Mouse (Mus musculus) forebrain, embryonic 14.5 days (tissue): Measurements from ENCODE around the gene Hspbap1. TPM values are rescaled to one million over a fixed set of nuclear protein-coding genes. Genes with fewer than 3 reads are reported as not detected.
A peak's percentile ranks its signal among the peaks of the same experiment; 100 is the strongest.

ENCODE experiments used
- ATAC-seq: fragments of 200-750 bp; cut with Nextera tagmentation; 2 replicates; pipeline ENCODE4 v1.8.0; 2017; ENCODE audit warnings: mild to moderate bottlenecking, moderate library complexity
- DNase-seq: peaks from one replicate; pipeline ENCODE4 v3.0.0-alpha.2; 2015; ENCODE audit warnings: low spot score
- H3K27ac ChIP-seq: fragments of 300-500 bp; sonication (generic); 2 replicates; pipeline ENCODE4 v1.5.1; 2014; ENCODE audit warnings: low read depth, mild to moderate bottlenecking, control low read depth, low read length, moderate library complexity
- H3K27me3 ChIP-seq: fragments of 300-500 bp; sonication (generic); replicated peaks from 2 replicates; pipeline ENCODE4 v1.6.1; 2014; ENCODE audit warnings: low read length, control low read depth, mixed read lengths; ENCODE audit not compliant: control insufficient read depth, insufficient read depth
- H3K36me3 ChIP-seq: fragments of 300-500 bp; sonication (generic); 2 replicates; pipeline ENCODE4 v1.6.1; 2014; ENCODE audit warnings: low read length, control low read depth; ENCODE audit not compliant: control insufficient read depth, insufficient read depth
- H3K4me1 ChIP-seq: fragments of 300-500 bp; sonication (generic); 2 replicates; pipeline ENCODE4 v1.6.1; 2014; ENCODE audit warnings: antibody characterized with exemption, low read length, control low read depth; ENCODE audit not compliant: control insufficient read depth, insufficient read depth
- H3K4me2 ChIP-seq: fragments of 300-500 bp; sonication (generic); 2 replicates; pipeline ENCODE4 v1.6.1; 2014; ENCODE audit warnings: mild to moderate bottlenecking, control low read depth, low read length
- H3K4me3 ChIP-seq: fragments of 300-500 bp; sonication (generic); 2 replicates; pipeline ENCODE4 v1.5.1; 2014; ENCODE audit warnings: low read depth, low read length, control low read depth
- H3K9ac ChIP-seq: fragments of 300-500 bp; sonication (generic); 2 replicates; pipeline ENCODE4 v1.6.1; 2014; ENCODE audit warnings: mild to moderate bottlenecking, low read length, control low read depth, moderate library complexity
- H3K9me3 ChIP-seq: fragments of 300-500 bp; sonication (generic); replicated peaks from 2 replicates; pipeline ENCODE4 v1.6.1; 2016; ENCODE audit warnings: low read length, control low read depth, mixed read lengths; ENCODE audit not compliant: control insufficient read depth
- WGBS: fragments of 180-500 bp; shearing (Covaris S2); extraction: QIAGEN DNeasy Blood & Tissue Kit; methylation state at CpG from one replicate; pipeline ENCODE4 v1.1.7; 2014; 5-methylcytosine and 5-hydroxymethylcytosine counted together
- polyA plus RNA-seq: library from polyadenylated mRNA; unstranded; fragments of >200 nt; fragmentation: Nextera tagmentation; extraction: Ambion mirVana; gene quantifications from 2 replicates; pipeline ENCODE4 v1.2.1, GENCODE M21; 2014

Hspbap1 gene
- polyA plus RNA-seq, result 24.7 and 24.9 TPM in 2 replicates

DNA sequence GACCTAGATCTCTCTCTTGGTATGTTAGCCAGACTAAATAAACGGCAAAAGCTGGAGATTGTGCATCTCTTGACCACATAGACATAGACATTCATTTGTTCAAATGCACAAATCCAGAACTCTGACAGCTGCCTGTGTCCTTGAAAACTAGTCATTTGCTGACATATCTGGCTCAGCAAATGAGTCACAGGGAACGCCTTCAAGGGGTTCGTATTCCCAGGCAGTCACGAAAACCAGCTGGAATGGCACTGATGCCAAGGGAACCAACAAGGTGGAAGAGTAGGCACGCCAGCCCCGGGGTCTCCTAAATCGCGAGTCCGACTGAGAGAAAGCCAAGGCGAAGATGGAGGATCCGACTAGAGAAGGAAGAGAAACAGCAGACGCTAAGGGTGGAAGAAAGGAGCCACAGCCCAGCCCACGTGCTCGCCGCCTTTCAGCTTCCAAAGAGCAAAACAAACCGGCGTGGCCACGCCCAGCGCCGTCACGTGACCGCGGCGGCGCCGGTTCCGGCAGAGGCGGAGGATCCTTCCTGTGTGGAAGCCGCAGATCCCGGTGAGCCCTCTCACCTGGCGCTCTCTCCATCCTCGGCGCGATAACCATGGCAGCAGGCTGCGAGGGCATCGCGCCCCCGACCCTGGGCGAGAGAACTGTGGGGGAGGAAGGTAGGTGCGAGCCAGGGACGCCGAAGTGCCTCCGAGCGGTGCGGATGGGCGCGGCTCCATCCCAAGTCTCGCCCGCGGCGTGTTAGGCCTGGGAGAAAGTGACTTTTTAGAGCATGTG lies at the start of gene Hspbap1:
Gene Hspbap1, plus strand, starts transcription at position 498 of the 780 bp plus-strand sequence.
- Histone ChIP-seq H3K36me3 (no peaks in the 10 kb centered on the region), H3K9me3 (no peaks in the 10 kb centered on the region), H3K27ac (peak within 1 kb of the TSS; percentile 75; the same call in 1 of the 2 replicates), H3K4me2 (peak within 1 kb of the TSS; percentile 95), H3K9ac (peak within 1 kb of the TSS; percentile 95), H3K4me3 (peak within 1 kb of the TSS; percentile 87), H3K4me1 (peaks cover 24% of the 10 kb centered on the region), H3K27me3 (no peaks in the 10 kb centered on the region)
- peak; percentile 87 for ATAC-seq
- DNase-seq, result peak; percentile 93
- WGBS, result under 1% methylated on average over 51 of the region's 51 CpGs

DNA sequence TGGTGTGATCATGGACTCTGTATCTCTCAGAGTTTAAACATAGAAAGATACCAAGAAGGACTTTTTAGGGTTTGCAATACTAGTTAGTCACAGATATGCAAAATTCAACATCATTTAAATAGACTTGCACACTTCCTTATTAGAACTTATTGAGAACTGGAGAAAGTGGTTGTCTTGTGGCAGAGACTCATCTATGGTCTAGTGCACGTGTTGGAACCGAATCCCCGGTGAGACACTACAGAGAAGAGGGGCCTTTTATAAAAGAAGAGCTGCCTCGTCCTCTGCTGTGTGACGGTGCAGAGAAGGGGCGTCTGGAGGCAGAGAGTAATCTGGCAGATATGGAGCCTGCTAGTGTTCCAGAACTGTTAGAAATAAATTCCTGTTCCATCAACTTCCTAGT lies 45.6 kb upstream of the Hspbap1 start:
- no peak overlapping the region for H3K4me3 ChIP-seq
- H3K4me1 ChIP-seq, result peaks cover 7% of the 10 kb centered on the region; the same call in 1 of the 2 replicates
- peaks cover 8% of the 10 kb centered on the region; the same call in 1 of the 2 replicates for H3K36me3 ChIP-seq
- 81% methylated on average over 6 of the region's 6 CpGs for WGBS
- no peak overlapping the region for H3K27ac ChIP-seq
- H3K27me3 ChIP-seq, result no peaks in the 10 kb centered on the region
- ATAC-seq, result no peak
- H3K9ac ChIP-seq, result no peak overlapping the region
- DNase-seq, result no peak
- no peak overlapping the region for H3K4me2 ChIP-seq
- no peaks in the 10 kb centered on the region for H3K9me3 ChIP-seq

DNA sequence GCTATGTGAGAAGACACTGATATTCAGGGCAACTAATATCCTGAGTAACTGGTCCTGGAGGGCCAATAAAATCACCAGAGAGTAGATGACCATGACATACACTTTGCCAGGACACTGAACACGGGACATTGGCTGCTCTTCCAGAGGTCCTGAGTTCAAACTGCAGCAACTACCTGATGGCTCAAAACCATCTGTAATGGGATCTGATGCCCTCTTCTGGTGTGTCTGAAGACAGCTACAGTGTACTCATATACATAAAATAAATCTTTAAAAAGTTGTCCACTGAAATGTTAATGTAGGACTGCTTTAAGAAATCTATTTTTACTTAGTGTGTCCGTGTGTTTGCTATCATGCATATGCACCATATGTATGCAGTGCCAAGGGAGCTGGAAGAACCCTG lies 43.6 kb upstream of the Hspbap1 start:
- no peaks in the 10 kb centered on the region for H3K27me3 ChIP-seq
- H3K4me2 ChIP-seq, result no peak overlapping the region
- H3K36me3 ChIP-seq, result peaks cover 8% of the 10 kb centered on the region; the same call in 1 of the 2 replicates
- no peak overlapping the region for H3K4me3 ChIP-seq
- peaks cover 7% of the 10 kb centered on the region; the same call in 1 of the 2 replicates for H3K4me1 ChIP-seq
- H3K27ac ChIP-seq, result no peak overlapping the region
- H3K9me3 ChIP-seq, result no peaks in the 10 kb centered on the region
- no peak overlapping the region for H3K9ac ChIP-seq
- DNase-seq (no peak), ATAC-seq (no peak)
- WGBS, result 80% methylated on average over 2 of the region's 2 CpGs

DNA sequence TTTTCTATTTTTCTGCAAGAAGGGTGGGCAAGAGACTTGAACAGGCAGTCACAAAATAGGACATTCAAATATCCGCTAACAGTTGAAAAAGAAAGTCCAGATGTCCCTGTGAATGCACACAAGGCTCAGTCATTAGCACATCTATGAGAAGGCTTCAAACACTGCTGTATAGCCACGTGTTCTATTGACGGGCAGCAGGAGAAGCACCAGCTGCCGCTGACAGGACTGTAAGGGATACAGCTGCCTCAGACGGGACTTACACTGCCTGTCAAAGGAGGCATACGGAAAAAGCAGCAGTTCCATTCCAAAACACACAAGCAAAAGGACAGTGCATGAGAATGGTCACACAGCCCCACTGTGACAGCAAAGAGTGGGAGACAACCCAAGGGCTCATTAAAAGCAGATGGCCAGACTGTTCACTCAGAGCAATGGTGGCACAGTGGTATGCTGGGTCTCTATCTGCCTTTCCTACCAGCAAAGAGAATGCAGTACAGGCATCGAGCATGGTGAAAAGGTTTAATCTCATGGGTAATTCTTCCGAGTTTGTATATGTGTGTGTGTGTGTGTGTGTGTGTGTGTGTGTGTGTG lies 40.9 kb upstream of the Hspbap1 start:
- no peaks in the 10 kb centered on the region for H3K27me3 ChIP-seq
- ATAC-seq (peak; percentile 98), DNase-seq (peak; percentile 85)
- no peak overlapping the region for H3K4me2 ChIP-seq
- H3K9ac ChIP-seq, result no peak overlapping the region
- peaks cover 7% of the 10 kb centered on the region; the same call in 1 of the 2 replicates for H3K4me1 ChIP-seq
- WGBS, result 21% methylated on average over 8 of the region's 8 CpGs
- peaks cover 14% of the 10 kb centered on the region; the same call in 1 of the 2 replicates for H3K36me3 ChIP-seq
- H3K9me3 ChIP-seq, result no peaks in the 10 kb centered on the region
- no peak overlapping the region for H3K4me3 ChIP-seq
- peak overlapping the region; percentile 72; the same call in 1 of the 2 replicates for H3K27ac ChIP-seq

DNA sequence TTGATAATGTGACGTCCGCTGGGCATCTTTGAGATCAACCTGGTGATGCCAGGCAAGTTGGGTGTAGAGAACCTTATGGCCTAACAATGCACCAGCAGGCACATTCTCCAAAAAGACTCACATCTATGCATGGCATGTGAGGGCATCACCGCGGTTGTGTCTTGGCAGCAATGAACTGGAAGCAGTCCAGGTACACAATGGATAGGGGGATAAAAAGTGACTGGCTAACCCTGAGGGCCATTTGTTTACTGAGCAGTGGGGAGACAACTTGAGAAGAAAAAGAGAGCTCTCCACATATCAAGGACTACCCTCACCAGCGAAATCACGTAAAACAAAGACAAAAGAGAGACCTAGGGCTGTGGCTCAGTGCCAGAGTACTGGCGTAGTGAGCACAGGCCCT lies 38.1 kb upstream of the Hspbap1 start:
- DNase-seq, result peak; percentile 28
- ATAC-seq, result no peak
- peaks cover 7% of the 10 kb centered on the region; the same call in 1 of the 2 replicates for H3K4me1 ChIP-seq
- H3K9me3 ChIP-seq, result no peaks in the 10 kb centered on the region
- H3K27me3 ChIP-seq, result no peaks in the 10 kb centered on the region
- no peak overlapping the region for H3K9ac ChIP-seq
- H3K27ac ChIP-seq, result no peak overlapping the region
- H3K36me3 ChIP-seq, result peaks cover 6% of the 10 kb centered on the region
- no peak overlapping the region for H3K4me2 ChIP-seq
- WGBS, result 47% methylated on average over 7 of the region's 7 CpGs
- no peak overlapping the region for H3K4me3 ChIP-seq

DNA sequence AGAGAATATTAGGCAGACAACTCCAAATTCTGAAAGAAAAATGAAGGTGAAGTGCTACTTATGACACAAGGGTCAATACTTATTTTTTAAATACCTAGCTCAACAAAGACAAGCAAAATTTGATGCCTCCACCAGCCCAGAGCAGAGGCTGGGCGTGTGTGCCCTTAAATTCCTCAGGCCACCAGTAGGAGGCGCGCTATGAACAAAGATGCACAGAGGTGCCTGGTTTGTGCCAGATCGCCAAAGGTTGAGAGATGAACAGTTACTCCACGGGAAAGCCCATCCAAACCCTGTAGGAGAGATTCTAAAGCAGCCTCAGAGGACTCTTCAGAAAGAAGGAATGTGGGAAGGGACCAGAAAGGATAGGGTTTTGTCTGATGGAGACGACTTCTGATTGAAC lies 36.1 kb upstream of the Hspbap1 start:
- no peak overlapping the region for H3K4me2 ChIP-seq
- no peaks in the 10 kb centered on the region for H3K27me3 ChIP-seq
- WGBS, result 15% methylated on average over 6 of the region's 6 CpGs

DNA sequence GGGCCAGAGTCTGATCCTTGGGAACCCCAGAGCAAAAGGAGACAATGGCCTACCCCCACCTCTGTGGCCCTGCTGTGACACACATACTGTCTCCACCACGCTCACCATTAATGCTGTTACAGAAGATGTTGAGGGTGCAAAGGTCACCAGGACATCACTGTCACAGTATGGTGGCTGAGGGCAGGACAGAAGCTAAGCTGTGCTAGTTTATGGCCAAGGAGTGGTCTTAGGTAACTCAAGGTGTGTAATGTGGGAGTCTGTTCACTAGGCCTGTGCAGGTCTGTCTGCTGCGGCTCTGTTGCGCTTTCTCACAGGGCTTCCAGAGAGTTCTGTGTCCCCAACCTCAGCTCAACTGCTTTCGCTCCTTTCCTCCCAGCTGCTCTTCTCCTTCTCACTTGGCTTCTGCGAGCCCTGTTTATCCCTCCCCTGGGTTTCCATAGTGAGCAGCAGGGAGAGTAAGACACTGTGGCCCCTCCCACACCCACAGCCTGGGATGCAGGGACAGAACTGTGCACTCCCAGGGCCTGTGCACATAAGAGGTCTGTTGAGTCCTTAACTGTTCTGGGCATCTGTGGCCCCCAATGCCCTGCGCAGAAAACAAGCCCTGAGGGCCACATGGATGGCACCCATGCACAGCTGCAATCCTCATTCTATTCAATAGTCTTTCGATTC lies 31.9 kb upstream of the Hspbap1 start:
- H3K27me3 ChIP-seq, result no peaks in the 10 kb centered on the region
- H3K27ac ChIP-seq, result no peak overlapping the region
- H3K9ac ChIP-seq, result no peak overlapping the region
- H3K4me3 ChIP-seq, result no peak overlapping the region
- no peak for DNase-seq
- 0 out of 2 replicates have a peak, but pooled peaks cover 3% of the 10 kb centered on the region for H3K4me1 ChIP-seq
- no peaks in the 10 kb centered on the region; the same call in 1 of the 2 replicates for H3K36me3 ChIP-seq
- no peak overlapping the region for H3K4me2 ChIP-seq
- H3K9me3 ChIP-seq, result no peaks in the 10 kb centered on the region
- ATAC-seq, result no peak
- 67% methylated on average over 7 of the region's 7 CpGs for WGBS

More for the DNA sequence above, 36.1 kb upstream of the Hspbap1 start:
- Histone ChIP-seq H3K4me3 (no peak overlapping the region), H3K27ac (no peak overlapping the region), H3K9ac (no peak overlapping the region), H3K4me1 (no peaks in the 10 kb centered on the region), H3K9me3 (no peaks in the 10 kb centered on the region), H3K36me3 (peaks cover 6% of the 10 kb centered on the region)
- DNase-seq (peak; percentile 66), ATAC-seq (no peak)

DNA sequence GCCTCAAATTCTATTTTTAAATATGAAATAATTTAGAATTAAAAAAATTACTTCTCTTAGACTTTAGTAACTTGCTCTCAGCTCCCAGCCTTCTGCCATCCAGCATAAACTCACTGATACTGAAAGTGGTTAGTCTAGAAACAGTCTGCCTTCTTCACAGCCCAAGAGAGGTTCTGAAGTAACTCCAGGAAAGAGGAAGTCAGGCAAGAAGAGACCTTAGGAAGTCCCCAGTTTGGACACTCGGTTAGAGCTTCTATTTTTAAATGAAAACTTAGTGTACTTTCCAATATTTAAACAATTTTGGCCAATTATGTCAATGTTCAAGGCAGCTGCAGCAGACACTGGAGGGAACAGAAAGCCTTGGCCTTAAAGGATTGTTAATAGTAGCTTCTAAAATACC lies 30.6 kb upstream of the Hspbap1 start:
- Histone ChIP-seq H3K4me2 (no peak overlapping the region), H3K9ac (no peak overlapping the region), H3K27ac (no peak overlapping the region), H3K9me3 (no peaks in the 10 kb centered on the region), H3K4me1 (0 out of 2 replicates have a peak, but pooled peaks cover 3% of the 10 kb centered on the region), H3K36me3 (no peaks in the 10 kb centered on the region; the same call in 1 of the 2 replicates), H3K27me3 (no peaks in the 10 kb centered on the region), H3K4me3 (no peak overlapping the region)
- ATAC-seq, result no peak
- WGBS, result 78% methylated on average over 1 of the region's 1 CpGs
- DNase-seq, result no peak
